Mouse (Mus musculus): ENCODE data around the gene Ppp4r1. TPM values are rescaled to one million over a fixed set of nuclear protein-coding genes. Genes with fewer than 3 reads are reported as not detected.

Ppp4r1 gene
- polyA plus RNA-seq, 1 experiment from 2014 or later = 45.2 TPM

GRCm38 (mm10) chr17:65824246-65824645, 41.9 kb downstream of the Ppp4r1 start:
- Histone ChIP-seq H3K9ac (replicated peaks) (no peak overlapping the region), H3K27ac (replicated peaks) (no peak overlapping the region), H3K4me3 (no peak overlapping the region), H3K36me3 (peaks cover 35% of the 10 kb centered on the region), H3K4me2 (replicated peaks) (no peak overlapping the region), H3K4me1 (no peaks in the 10 kb centered on the region), H3K9me3 (no peaks in the 10 kb centered on the region), H3K27me3 (no peaks in the 10 kb centered on the region)
- no peak for ATAC-seq (replicated peaks)
- 94% methylated on average over 10 of the region's 10 CpGs for WGBS

- Histone ChIP-seq H3K9ac (replicated peaks) (no peak overlapping the region), H3K4me1 (no peaks in the 10 kb centered on the region), H3K9me3 (no peaks in the 10 kb centered on the region), H3K4me2 (replicated peaks) (no peak overlapping the region), H3K27me3 (no peaks in the 10 kb centered on the region), H3K27ac (replicated peaks) (no peak overlapping the region), H3K36me3 (peaks cover 37% of the 10 kb centered on the region), H3K4me3 (no peak overlapping the region)
- 66% methylated on average over 9 of the region's 9 CpGs for WGBS
- no peak for ATAC-seq (replicated peaks)
Observed at GRCm38 (mm10) chr17:65826257-65826656, 43.9 kb downstream of the Ppp4r1 start.

- H3K4me2 ChIP-seq (replicated peaks) = no peak overlapping the region
Observed at GRCm38 (mm10) chr17:65827119-65827840, 44.9 kb downstream of the Ppp4r1 start.

GRCm38 (mm10) chr17:65827904-65828303, 45.5 kb downstream of the Ppp4r1 start:
- H3K9me3 ChIP-seq = no peaks in the 10 kb centered on the region
- 82% methylated on average over 5 of the region's 5 CpGs for whole genome bisulfite sequencing
- no peak overlapping the region for H3K4me2 ChIP-seq (replicated peaks)
- no peaks in the 10 kb centered on the region for H3K27me3 ChIP-seq
- H3K27ac ChIP-seq (replicated peaks) = no peak overlapping the region
- H3K36me3 ChIP-seq = peaks cover 49% of the 10 kb centered on the region
- H3K4me1 ChIP-seq = no peaks in the 10 kb centered on the region
- H3K4me3 ChIP-seq = no peak overlapping the region
- H3K9ac ChIP-seq (replicated peaks) = no peak overlapping the region
- ATAC-seq (replicated peaks) = peak; percentile 49; the same call in 1 of the 2 replicates

More at GRCm38 (mm10) chr17:65827119-65827840, 44.9 kb downstream of the Ppp4r1 start:
- H3K4me3 ChIP-seq = no peak overlapping the region
- peaks cover 43% of the 10 kb centered on the region for H3K36me3 ChIP-seq
- no peaks in the 10 kb centered on the region for H3K4me1 ChIP-seq
- H3K9me3 ChIP-seq = no peaks in the 10 kb centered on the region
- H3K27me3 ChIP-seq = no peaks in the 10 kb centered on the region
- no peak overlapping the region for H3K27ac ChIP-seq (replicated peaks)
- H3K9ac ChIP-seq (replicated peaks) = no peak overlapping the region
- WGBS = 56% methylated on average over 16 of the region's 16 CpGs
- peak; percentile 44; the same call in 1 of the 2 replicates for ATAC-seq (replicated peaks)

GRCm38 (mm10) chr17:65828951-65829350, 46.6 kb downstream of the Ppp4r1 start:
- no peak overlapping the region for H3K4me3 ChIP-seq
- 92% methylated on average over 11 of the region's 11 CpGs for WGBS
- no peak overlapping the region for H3K4me2 ChIP-seq (replicated peaks)
- H3K36me3 ChIP-seq = peaks cover 59% of the 10 kb centered on the region
- no peaks in the 10 kb centered on the region for H3K9me3 ChIP-seq
- no peak for ATAC-seq (replicated peaks)
- H3K9ac ChIP-seq (replicated peaks) = no peak overlapping the region
- no peaks in the 10 kb centered on the region for H3K27me3 ChIP-seq
- H3K27ac ChIP-seq (replicated peaks) = no peak overlapping the region
- no peaks in the 10 kb centered on the region for H3K4me1 ChIP-seq

- H3K27ac ChIP-seq (replicated peaks) = no peak overlapping the region
- no peak overlapping the region for H3K4me3 ChIP-seq
- ATAC-seq (replicated peaks) = no peak
- no peak overlapping the region for H3K9ac ChIP-seq (replicated peaks)
- WGBS = 95% methylated on average over 13 of the region's 13 CpGs
- H3K36me3 ChIP-seq = peaks cover 56% of the 10 kb centered on the region
- no peaks in the 10 kb centered on the region for H3K9me3 ChIP-seq
- H3K4me2 ChIP-seq (replicated peaks) = no peak overlapping the region
- H3K4me1 ChIP-seq = no peaks in the 10 kb centered on the region
- no peaks in the 10 kb centered on the region for H3K27me3 ChIP-seq
Observed at GRCm38 (mm10) chr17:65830216-65830863, 48.0 kb downstream of the Ppp4r1 start.

GRCm38 (mm10) chr17:65833891-65834290, 51.5 kb downstream of the Ppp4r1 start:
- WGBS = 92% methylated on average over 3 of the region's 3 CpGs
- no peak for ATAC-seq (replicated peaks)
- H3K9me3 ChIP-seq = no peaks in the 10 kb centered on the region

GRCm38 (mm10) chr17:65836746-65837145, 54.4 kb downstream of the Ppp4r1 start:
- H3K27me3 ChIP-seq = no peaks in the 10 kb centered on the region
- peaks cover 85% of the 10 kb centered on the region for H3K36me3 ChIP-seq
- 93% methylated on average over 3 of the region's 3 CpGs for WGBS

More at GRCm38 (mm10) chr17:65833891-65834290, 51.5 kb downstream of the Ppp4r1 start:
- Histone ChIP-seq H3K4me2 (replicated peaks) (no peak overlapping the region), H3K4me3 (no peak overlapping the region), H3K27me3 (no peaks in the 10 kb centered on the region), H3K27ac (replicated peaks) (no peak overlapping the region), H3K36me3 (peaks cover 75% of the 10 kb centered on the region), H3K4me1 (no peaks in the 10 kb centered on the region), H3K9ac (replicated peaks) (no peak overlapping the region)

DNA sequence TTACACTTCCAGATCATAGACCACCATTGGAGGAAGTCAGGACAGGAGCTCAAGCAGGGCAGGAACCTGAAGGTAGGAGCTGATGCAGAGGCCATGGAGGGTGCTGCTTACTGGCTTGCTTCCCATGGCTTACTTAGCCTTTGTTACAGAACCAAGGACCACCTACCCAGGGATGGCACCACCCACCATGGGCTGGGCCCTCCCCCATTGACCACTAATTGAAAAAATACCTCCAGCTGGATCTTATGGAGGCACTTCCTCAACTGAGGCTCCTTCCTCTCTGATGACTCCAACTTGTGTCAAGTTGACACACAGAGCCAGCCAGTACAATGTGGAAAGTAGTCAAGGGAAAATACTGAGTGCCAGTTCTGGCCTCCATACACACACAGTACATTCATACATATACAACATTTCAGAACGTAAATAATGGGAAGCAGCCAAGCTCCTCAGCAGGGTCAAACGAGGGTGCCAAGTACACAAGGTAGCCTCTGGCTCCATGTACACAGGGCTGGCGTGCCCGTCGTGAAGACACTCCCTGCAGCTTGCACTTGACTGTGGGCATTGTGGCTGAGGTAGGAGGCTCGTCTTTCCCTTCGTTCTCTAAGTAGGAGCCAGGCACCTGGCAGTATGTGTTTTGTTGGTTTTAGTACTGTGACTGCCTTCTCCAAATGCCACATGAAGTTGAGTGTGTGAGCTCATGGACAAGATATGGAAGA, 57.3 kb downstream of the Ppp4r1 start:
- no peak overlapping the region for H3K9ac ChIP-seq (replicated peaks)
- H3K4me3 ChIP-seq = no peak overlapping the region
- no peaks in the 10 kb centered on the region for H3K9me3 ChIP-seq
- H3K4me2 ChIP-seq (replicated peaks) = no peak overlapping the region
- 78% methylated on average over 7 of the region's 7 CpGs for WGBS
- peaks cover 71% of the 10 kb centered on the region for H3K36me3 ChIP-seq
- H3K27ac ChIP-seq (replicated peaks) = no peak overlapping the region
- no peaks in the 10 kb centered on the region for H3K4me1 ChIP-seq
- ATAC-seq (replicated peaks) = no peak
- no peaks in the 10 kb centered on the region for H3K27me3 ChIP-seq

More at GRCm38 (mm10) chr17:65836746-65837145, 54.4 kb downstream of the Ppp4r1 start:
- no peak overlapping the region for H3K27ac ChIP-seq (replicated peaks)
- ATAC-seq (replicated peaks) = no peak
- no peak overlapping the region for H3K9ac ChIP-seq (replicated peaks)
- H3K4me1 ChIP-seq = no peaks in the 10 kb centered on the region
- no peaks in the 10 kb centered on the region for H3K9me3 ChIP-seq
- H3K4me2 ChIP-seq (replicated peaks) = no peak overlapping the region
- no peak overlapping the region for H3K4me3 ChIP-seq

DNA sequence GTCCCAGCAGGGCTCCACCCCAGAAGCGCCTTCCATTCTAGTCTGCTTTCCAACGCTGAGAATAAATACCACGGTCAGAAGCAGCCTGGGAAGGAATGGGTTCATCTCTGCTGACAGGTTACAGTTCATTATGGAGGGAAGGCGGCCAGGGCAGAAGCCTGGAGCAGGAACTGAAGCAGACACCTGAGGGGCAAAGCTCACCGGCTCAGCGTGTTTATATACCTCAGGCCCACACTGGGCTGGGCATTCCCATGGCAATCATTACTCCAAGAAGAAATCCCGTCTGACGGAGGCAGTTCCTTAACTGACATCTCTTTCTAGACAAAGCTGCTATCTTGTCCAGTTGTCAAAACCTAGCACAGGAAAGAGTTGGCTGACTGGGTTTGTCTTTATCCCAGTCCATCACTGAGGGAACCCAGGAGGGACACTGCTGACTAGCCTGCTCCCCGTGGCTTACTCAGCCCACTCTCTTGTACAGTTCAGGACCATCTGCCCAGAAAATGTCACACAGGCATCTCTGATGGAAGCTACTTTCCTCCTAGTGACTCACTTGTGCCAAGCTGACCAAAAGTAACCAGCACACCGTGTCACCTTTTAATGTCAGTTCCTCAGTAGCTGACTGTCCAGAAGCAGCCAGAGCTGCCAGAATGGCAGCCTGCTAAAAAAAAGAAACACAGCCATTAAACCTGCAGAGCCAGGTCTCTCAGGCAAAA, 60.5 kb downstream of the Ppp4r1 start:
- Histone ChIP-seq H3K9ac (replicated peaks) (no peak overlapping the region), H3K27ac (replicated peaks) (no peak overlapping the region), H3K36me3 (peaks cover 50% of the 10 kb centered on the region), H3K9me3 (no peaks in the 10 kb centered on the region), H3K4me3 (no peak overlapping the region), H3K4me1 (0 out of 2 replicates have a peak, but pooled peaks cover under 1% of the 10 kb centered on the region), H3K4me2 (replicated peaks) (no peak overlapping the region), H3K27me3 (no peaks in the 10 kb centered on the region)
- no peak for ATAC-seq (replicated peaks)
- 88% methylated on average over 10 of the region's 10 CpGs for WGBS

GRCm38 (mm10) chr17:65845423-65845822, 63.0 kb downstream of the Ppp4r1 start:
- Histone ChIP-seq H3K27me3 (no peaks in the 10 kb centered on the region), H3K9ac (replicated peaks) (no peak overlapping the region), H3K4me1 (peaks cover 4% of the 10 kb centered on the region; the same call in 1 of the 2 replicates), H3K4me2 (replicated peaks) (no peak overlapping the region), H3K27ac (replicated peaks) (no peak overlapping the region), H3K9me3 (no peaks in the 10 kb centered on the region), H3K36me3 (peaks cover 41% of the 10 kb centered on the region), H3K4me3 (no peak overlapping the region)
- no peak for ATAC-seq (replicated peaks)
- 97% methylated on average over 6 of the region's 6 CpGs for WGBS
